Mouse (Mus musculus) layer of hippocampus, postnatal 10 days (tissue): ENCODE results near the gene Emd. TPM values are rescaled to one million over a fixed set of nuclear protein-coding genes. Genes with fewer than 3 reads are reported as not detected.

Experiments
- DNase-seq, 2 experiments: peaks; one replicate each; pipeline ENCODE4 v3.0.0; 2021; ENCODE audit warnings: low spot score in 2 of 2
- microRNA-seq, 2 experiments: library from miRNA; unstranded; fragments of <30 nt; microRNA quantifications; one replicate each; pipeline ENCODE4 v1.2.0; 2021
- total RNA-seq, 2 experiments: library from RNA; stranded (reverse); gene quantifications; 2 replicates each; pipeline ENCODE4 v1.2.3; 2021

Gene Emd
- total RNA-seq, 2 experiments from 2014 or later: 36.0 to 44.7 TPM

- no peak for DNase-seq
These were observed 19.2 kb downstream of the Emd start for GRCm38 (mm10) chrX:74273422-74274322.

GRCm38 (mm10) chrX:74277916-74278315 lies 23.4 kb downstream of the Emd start:
- DNase-seq: no peak

GRCm38 (mm10) chrX:74281041-74281731 lies 26.7 kb downstream of the Emd start:
- DNase-seq: no peak

GRCm38 (mm10) chrX:74281732-74282394 lies 27.4 kb downstream of the Emd start, which contains the start of the genes Taz and Dnase1l1:
Gene Taz, plus strand, starts transcription at chrX:74281912.
Gene Dnase1l1, minus strand, starts transcription at chrX:74282337.
- peak; percentile 14 to 34 for DNase-seq

GRCm38 (mm10) chrX:74282395-74283091 lies 28.1 kb downstream of the Emd start:
- peak; percentile 78 to 85 for DNase-seq

- DNase-seq: no peak
These were observed 28.6 kb downstream of the Emd start for GRCm38 (mm10) chrX:74283092-74283437.

- DNase-seq: no peak
These were observed 38.9 kb downstream of the Emd start for GRCm38 (mm10) chrX:74293431-74293830.

GRCm38 (mm10) chrX:74296538-74297448 lies 42.3 kb downstream of the Emd start, which contains the start of gene Atp6ap1:
Gene Atp6ap1, plus strand, starts transcription at chrX:74297097.
- DNase-seq: peak; percentile 92 to 93

- no peak for DNase-seq
These were observed 43.9 kb downstream of the Emd start for GRCm38 (mm10) chrX:74298348-74298747.

- DNase-seq: no peak
These were observed 45.2 kb downstream of the Emd start for GRCm38 (mm10) chrX:74299721-74300120.

GRCm38 (mm10) chrX:74304867-74305700 lies 50.6 kb downstream of the Emd start, which contains the start of gene Gdi1:
Gene Gdi1, plus strand, starts transcription at chrX:74304998.
- DNase-seq: peak; percentile 72 to 79

Small RNA genes within 50 kb of the gene (microRNA-seq; reads per million reads assigned to microRNA genes)
- 0.20 to 0.67 reads per million in 2 experiments for gene Mir7091

Other genes with a start within 250 kb of the Emd start
- 10 to 100 TPM; 52.5 to 52.9 TPM for gene Irak1, start 230.8 kb upstream of the Emd start, total RNA-seq
- not detected for gene Opn1mw, start 127.2 kb upstream of the Emd start, total RNA-seq
- gene Mecp2, start 119.3 kb upstream of the Emd start, total RNA-seq: 10 to 100 TPM; 74.3 to 75.1 TPM
- gene Tex28, start 86.8 kb upstream of the Emd start, total RNA-seq: not detected
- not detected for gene Tktl1, start 77.4 kb upstream of the Emd start, total RNA-seq
- gene Flna, start 4.9 kb upstream of the Emd start, total RNA-seq: 100 to 1,000 TPM; 210 to 252 TPM
- 100 to 1,000 TPM; 203 to 222 TPM for gene Rpl10, start 16.1 kb downstream of the Emd start, total RNA-seq
- 10 to 100 TPM; 54.6 to 54.7 TPM for gene Taz, start 27.2 kb downstream of the Emd start, total RNA-seq
- 1 to 10 TPM; 2.8 to 3.5 TPM for gene Dnase1l1, start 27.6 kb downstream of the Emd start, total RNA-seq
- gene Atp6ap1, start 42.4 kb downstream of the Emd start, total RNA-seq: 100 to 1,000 TPM; 276 to 278 TPM
- gene Gdi1, start 50.3 kb downstream of the Emd start, total RNA-seq: 100 to 1,000 TPM; 633 to 694 TPM
- 10 to 100 TPM; 42.3 to 47.6 TPM for gene Fam50a, start 58.3 kb downstream of the Emd start, total RNA-seq
- 10 to 100 TPM; 79.2 to 80.1 TPM for gene Plxna3, start 74.4 kb downstream of the Emd start, total RNA-seq
- gene Lage3, start 98.9 kb downstream of the Emd start, total RNA-seq: 10 to 100 TPM; 32.2 to 37.2 TPM
- gene Ubl4a, start 118.5 kb downstream of the Emd start, total RNA-seq: 10 to 100 TPM; 51.9 to 54.7 TPM
- gene Slc10a3, start 118.7 kb downstream of the Emd start, total RNA-seq: 1 to 10 TPM; 2.3 to 2.5 TPM
- 10 to 100 TPM; 17.0 to 23.0 TPM for gene Fam3a, start 138.6 kb downstream of the Emd start, total RNA-seq
- gene Ikbkg, start 138.6 kb downstream of the Emd start, total RNA-seq: 10 to 100 TPM; 45.4 to 51.6 TPM
- gene G6pdx, start 174.5 kb downstream of the Emd start, total RNA-seq: 10 to 100 TPM; 35.3 to 36.3 TPM
- not detected for gene Gm6880, start 226.7 kb downstream of the Emd start, total RNA-seq